Mouse (Mus musculus) heart, adult 2 months (tissue): ENCODE data around the gene Tom1l2.

Experiments
- CTCF ChIP-seq: fragments of 200-600 bp; IDR thresholded peaks from 2 replicates; pipeline ENCODE4 v1.8.1; 2022; ENCODE audit warnings: antibody characterized with exemption, mild to moderate bottlenecking, moderate library complexity
- EP300 ChIP-seq: fragments of 200-500 bp; IDR thresholded peaks from 2 replicates; pipeline ENCODE4 v1.6.1; 2011; ENCODE audit warnings: low read depth, low read length, control low read depth; ENCODE audit not compliant: insufficient read depth
- POLR2A ChIP-seq: fragments of 200-500 bp; IDR thresholded peaks from 2 replicates; pipeline ENCODE4 v1.6.1; 2011; ENCODE audit warnings: mild to moderate bottlenecking, low read depth, low read length, control low read depth; ENCODE audit not compliant: insufficient read depth

- no peak for TF ChIP-seq CTCF
- TF ChIP-seq EP300, result no peak
- no peak for TF ChIP-seq POLR2A
Measured at GRCm38 (mm10) chr11:60205026-60205425, 147.7 kb downstream of the Tom1l2 start.
